Mouse (Mus musculus) heart, postnatal 0 days (tissue): ENCODE measurements around the gene Mrps2. TPM values are rescaled to one million over a fixed set of nuclear protein-coding genes. Genes with fewer than 3 reads are reported as not detected.

Source experiments
- ATAC-seq: fragments of 200-750 bp; cut with Nextera tagmentation; 2 replicates; pipeline ENCODE4 v1.8.0; 2017; ENCODE audit warnings: low read depth, moderate number of reproducible peaks, moderate library complexity; ENCODE audit not compliant: insufficient read depth
- DNase-seq: peaks from one replicate; pipeline ENCODE4 v3.0.0-alpha.2; 2016; ENCODE audit warnings: low spot score
- H3K27ac ChIP-seq: fragments of 300-500 bp; sonication (generic); 2 replicates; pipeline ENCODE4 v1.5.1; 2014; ENCODE audit warnings: low read depth, mild to moderate bottlenecking
- H3K27me3 ChIP-seq: fragments of 300-500 bp; sonication (generic); 2 replicates; pipeline ENCODE4 v1.6.1; 2014; ENCODE audit warnings: low read length, mixed read lengths; ENCODE audit not compliant: control insufficient read depth, insufficient read depth
- H3K36me3 ChIP-seq: fragments of 300-500 bp; sonication (generic); replicated peaks from 2 replicates; pipeline ENCODE4 v1.6.1; 2014; ENCODE audit warnings: low read length, mixed read lengths; ENCODE audit not compliant: control insufficient read depth, insufficient read depth
- H3K4me1 ChIP-seq: fragments of 300-500 bp; sonication (generic); 2 replicates; pipeline ENCODE4 v1.6.1; 2014; ENCODE audit warnings: antibody characterized with exemption; ENCODE audit not compliant: control insufficient read depth, insufficient read depth
- H3K4me2 ChIP-seq: fragments of 300-500 bp; sonication (generic); 2 replicates; pipeline ENCODE4 v1.6.1; 2014; ENCODE audit warnings: low read depth, mild to moderate bottlenecking, low read length, moderate library complexity
- H3K4me3 ChIP-seq: fragments of 300-500 bp; sonication (generic); 2 replicates; pipeline ENCODE4 v1.5.1; 2014; ENCODE audit warnings: low read depth, low read length
- H3K9ac ChIP-seq: fragments of 300-500 bp; sonication (generic); replicated peaks from 2 replicates; pipeline ENCODE4 v1.6.1; 2014; ENCODE audit warnings: low read depth, low read length, mixed read lengths
- H3K9me3 ChIP-seq: fragments of 300-500 bp; sonication (generic); replicated peaks from 2 replicates; pipeline ENCODE4 v1.6.1; 2016; ENCODE audit warnings: low read length; ENCODE audit not compliant: control insufficient read depth
- CTCF ChIP-seq: IDR thresholded peaks from 2 replicates; pipeline ENCODE4 v1.5.1; 2016; ENCODE audit warnings: antibody characterized with exemption, control low read depth, low read depth
- EP300 ChIP-seq: IDR thresholded peaks from 2 replicates; pipeline ENCODE4 v1.6.1; 2016; ENCODE audit warnings: antibody characterized with exemption, low read depth
- WGBS: fragments of 180-500 bp; shearing (Covaris S2); extraction: QIAGEN DNeasy Blood & Tissue Kit; methylation state at CpG from one replicate; pipeline ENCODE4 v1.1.7; 2014; 5-methylcytosine and 5-hydroxymethylcytosine counted together
- polyA plus RNA-seq: library from polyadenylated mRNA; unstranded; fragments of >200 nt; fragmentation: Nextera tagmentation; extraction: Ambion mirVana; gene quantifications from 2 replicates; pipeline ENCODE4 v1.2.1, GENCODE M21; 2015
- total RNA-seq: library from RNA; depleted of rRNA; stranded (reverse); fragments of >200 nt; gene quantifications from 2 replicates; pipeline ENCODE4 v1.2.3, GENCODE M21; 2014; ENCODE audit warnings: low replicate concordance

Mrps2 gene
- total and polyA plus RNA-seq, 2 experiments from 2014 or later, result 29.8 to 45.0 TPM

DNA sequence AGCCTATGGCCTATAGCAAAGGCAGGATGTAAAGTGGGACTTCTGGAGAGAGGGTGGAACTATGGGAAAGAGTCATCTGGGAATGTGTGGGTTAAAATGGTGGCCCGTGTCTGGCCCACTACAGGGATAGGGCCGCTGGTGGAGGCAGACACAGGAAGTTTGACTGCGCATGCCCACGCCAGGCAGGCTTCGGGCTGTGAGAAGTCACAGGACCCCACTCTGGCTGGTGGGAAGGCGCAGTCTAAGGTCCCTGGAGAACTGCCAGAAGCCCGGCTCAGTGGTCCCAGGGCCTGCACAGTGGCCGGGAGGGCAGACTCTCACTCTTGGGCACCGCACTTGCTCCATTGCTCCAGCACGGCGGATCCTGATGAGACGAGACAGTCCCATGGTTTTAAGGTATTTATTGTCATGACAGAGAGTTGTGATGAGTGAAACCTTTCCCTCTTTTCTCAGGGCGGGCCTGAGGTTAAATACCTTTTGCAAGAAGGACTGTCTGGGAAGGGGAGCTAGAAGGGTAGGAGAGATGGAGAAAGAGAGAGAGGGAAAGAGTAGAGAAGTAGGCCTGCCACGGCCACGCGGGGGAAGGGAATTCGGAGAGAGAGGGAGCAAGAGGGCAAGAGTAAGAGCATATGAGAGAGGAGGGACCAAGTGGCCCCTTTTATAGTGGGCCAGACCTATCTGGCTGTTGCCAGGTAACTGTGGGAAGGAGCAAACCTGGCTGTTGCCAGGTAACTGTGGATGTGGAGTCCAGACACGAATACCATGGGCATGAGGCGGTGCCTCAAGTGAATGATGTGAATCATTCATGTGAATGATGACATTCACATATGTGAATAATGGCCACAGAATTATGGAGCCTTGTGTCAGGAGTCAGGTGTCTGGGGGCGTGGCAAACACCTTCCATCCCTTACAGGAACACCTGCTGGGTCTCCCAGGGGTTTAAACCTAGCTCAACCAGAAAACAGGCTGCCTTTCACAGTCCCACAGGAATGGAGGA is 11.6 kb downstream of the Mrps2 start:
- no peak for ATAC-seq
- 72% methylated on average over 20 of the region's 20 CpGs for WGBS
- Histone ChIP-seq H3K36me3 (no peaks in the 10 kb centered on the region), H3K27ac (no peak overlapping the region), H3K4me2 (no peak overlapping the region), H3K9ac (no peak overlapping the region), H3K27me3 (no peaks in the 10 kb centered on the region), H3K4me1 (no peaks in the 10 kb centered on the region), H3K9me3 (no peaks in the 10 kb centered on the region), H3K4me3 (no peak overlapping the region)
- no peak for DNase-seq
- TF ChIP-seq CTCF (no peak), EP300 (no peak)

DNA sequence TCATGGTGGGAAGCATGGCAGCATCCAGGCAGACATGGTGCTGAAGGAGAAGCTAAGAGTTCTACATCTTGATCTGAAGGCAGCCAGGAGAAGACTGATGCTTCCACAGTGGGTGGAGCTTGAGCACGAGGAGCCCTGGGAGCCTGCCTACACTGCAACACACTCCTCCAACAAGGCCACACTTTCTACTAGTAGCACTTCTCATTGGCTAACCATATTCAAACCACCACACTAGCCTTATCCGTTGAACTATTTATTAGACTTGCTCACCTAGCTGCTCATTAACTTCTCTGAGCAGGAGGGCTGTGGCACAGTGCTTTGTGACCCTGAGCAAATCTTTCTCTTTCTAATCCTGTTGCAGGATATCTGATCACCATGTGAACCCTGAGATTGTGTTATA is 16.0 kb downstream of the Mrps2 start:
- no peak overlapping the region for H3K4me3 ChIP-seq
- no peak for ATAC-seq
- H3K9me3 ChIP-seq, result no peaks in the 10 kb centered on the region

DNA sequence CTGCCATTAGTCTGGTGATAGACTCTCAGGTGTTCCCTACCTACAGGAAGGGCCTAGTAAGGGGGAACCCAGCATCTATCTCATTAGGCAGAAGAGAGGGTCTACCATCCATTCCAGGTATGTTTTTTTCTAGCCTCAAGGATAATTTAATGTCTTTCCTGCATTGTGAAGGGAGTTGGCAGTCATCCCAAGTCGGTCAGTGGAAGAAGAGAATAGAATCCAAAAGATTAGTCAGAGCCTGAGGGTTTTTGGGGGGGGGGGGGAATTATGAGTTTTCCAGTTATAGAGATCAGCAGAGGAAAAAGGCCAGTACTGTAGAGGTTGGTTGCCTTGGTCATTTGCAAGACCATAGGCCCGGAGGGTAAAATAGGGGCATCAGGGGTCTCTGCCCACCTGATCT is 26.7 kb downstream of the Mrps2 start:
- no peak for DNase-seq
- no peaks in the 10 kb centered on the region for H3K36me3 ChIP-seq
- H3K4me1 ChIP-seq, result no peaks in the 10 kb centered on the region
- ATAC-seq, result no peak
- no peak overlapping the region for H3K4me2 ChIP-seq
- no peaks in the 10 kb centered on the region for H3K27me3 ChIP-seq
- no peak overlapping the region for H3K27ac ChIP-seq
- H3K4me3 ChIP-seq, result no peak overlapping the region
- H3K9ac ChIP-seq, result no peak overlapping the region
- WGBS, result 70% methylated on average over 2 of the region's 2 CpGs
- no peaks in the 10 kb centered on the region for H3K9me3 ChIP-seq
- TF ChIP-seq CTCF, result no peak
- no peak for TF ChIP-seq EP300

More for the DNA sequence above, 16.0 kb downstream of the Mrps2 start:
- Histone ChIP-seq H3K27me3 (no peaks in the 10 kb centered on the region), H3K9ac (no peak overlapping the region), H3K27ac (no peak overlapping the region), H3K36me3 (no peaks in the 10 kb centered on the region), H3K4me1 (no peaks in the 10 kb centered on the region), H3K4me2 (no peak overlapping the region)
- WGBS, result 67% methylated on average over 2 of the region's 2 CpGs
- no peak for DNase-seq
- TF ChIP-seq EP300 (no peak), CTCF (no peak)

DNA sequence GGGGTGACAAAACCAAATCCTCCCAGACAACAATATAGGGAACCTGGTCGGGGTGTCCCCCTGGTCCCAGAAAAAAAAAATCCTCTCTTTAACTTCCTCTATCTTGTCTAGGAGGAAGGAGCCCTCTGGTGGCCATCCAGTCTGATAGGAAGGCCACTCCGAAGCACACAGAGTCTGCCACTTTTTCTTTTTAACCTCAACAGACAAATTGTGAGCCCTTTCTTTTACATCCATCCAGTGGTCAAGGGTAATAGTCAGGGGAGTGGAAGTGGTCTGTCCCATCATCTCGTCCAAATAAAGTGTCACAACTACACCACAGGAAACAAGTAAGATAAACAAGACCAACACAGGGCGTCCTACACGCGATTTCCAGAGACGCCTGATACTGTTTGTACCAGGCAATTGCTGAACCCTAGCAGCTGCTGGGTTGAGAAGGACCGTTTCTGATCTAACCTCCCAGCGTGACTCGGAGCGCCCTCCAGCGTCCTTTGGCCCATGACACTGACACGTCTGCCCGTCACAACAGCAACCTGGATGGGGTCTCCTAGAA is 27.4 kb downstream of the Mrps2 start:
- TF ChIP-seq EP300 (no peak), CTCF (no peak)
- H3K36me3 ChIP-seq, result no peaks in the 10 kb centered on the region
- ATAC-seq, result no peak
- 71% methylated on average over 14 of the region's 14 CpGs for whole genome bisulfite sequencing
- DNase-seq, result no peak
- no peak overlapping the region for H3K27ac ChIP-seq
- no peak overlapping the region for H3K4me2 ChIP-seq
- no peaks in the 10 kb centered on the region for H3K9me3 ChIP-seq
- no peak overlapping the region for H3K4me3 ChIP-seq
- no peaks in the 10 kb centered on the region for H3K27me3 ChIP-seq
- H3K4me1 ChIP-seq, result no peaks in the 10 kb centered on the region
- no peak overlapping the region for H3K9ac ChIP-seq

DNA sequence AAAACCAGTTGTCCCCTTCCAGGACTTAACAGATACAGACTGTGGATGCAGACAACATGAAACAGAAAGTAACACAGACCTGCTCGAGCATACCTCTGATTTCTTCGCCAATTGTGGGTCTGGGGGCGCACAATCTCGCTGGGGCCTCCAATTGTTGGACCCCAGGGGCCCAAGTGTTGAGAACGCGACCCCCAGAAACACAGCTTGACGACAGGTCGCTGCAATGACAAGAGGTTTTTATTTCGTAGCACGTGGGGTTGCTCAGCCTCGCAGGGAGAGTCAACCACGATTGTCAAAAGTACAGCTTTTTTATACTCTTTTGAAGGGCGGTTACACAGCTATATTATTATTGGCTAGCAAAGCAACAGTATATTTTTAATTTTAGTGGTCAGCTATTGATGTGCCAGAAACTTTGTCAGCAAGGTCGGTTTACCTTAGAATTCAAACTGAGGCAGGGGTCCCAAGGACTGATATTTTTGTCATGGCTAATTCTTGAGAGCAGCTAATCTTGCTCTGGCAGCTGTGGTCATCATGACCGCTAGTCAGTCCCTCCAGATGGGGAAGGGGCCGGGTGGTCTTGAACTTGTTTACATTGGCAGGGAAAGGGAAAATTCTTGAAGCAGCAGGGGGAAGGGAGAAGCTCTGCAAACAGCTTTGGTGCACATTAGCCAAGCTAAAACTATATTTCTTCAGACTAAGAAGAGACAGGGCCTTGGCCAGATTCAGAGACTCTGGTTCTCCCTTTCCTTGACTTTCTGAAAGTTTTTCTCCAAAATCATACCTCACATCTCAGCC is 28.1 kb downstream of the Mrps2 start:
- Histone ChIP-seq H3K4me3 (no peak overlapping the region), H3K4me1 (no peaks in the 10 kb centered on the region), H3K9ac (no peak overlapping the region), H3K4me2 (no peak overlapping the region), H3K36me3 (no peaks in the 10 kb centered on the region), H3K27ac (no peak overlapping the region), H3K27me3 (no peaks in the 10 kb centered on the region), H3K9me3 (no peaks in the 10 kb centered on the region)
- TF ChIP-seq EP300, result no peak
- no peak for TF ChIP-seq CTCF
- ATAC-seq, result no peak
- no peak for DNase-seq
- WGBS, result 74% methylated on average over 16 of the region's 16 CpGs
